Mouse (Mus musculus): ENCODE measurements around the gene Nhsl1.

Gene Nhsl1

GRCm38 (mm10) chr10:18318916-18319481, at the start of gene Nhsl1:
Gene Nhsl1, plus strand, starts transcription at chr10:18318985.
- in situ Hi-C loops (cut with MseI, MboI), result no loop called here

- in situ Hi-C loops (cut with MseI, MboI), result no loop called here
Measured at GRCm38 (mm10) chr10:18276090-18276734, 42.6 kb upstream of the Nhsl1 start.

GRCm38 (mm10) chr10:18283991-18284390, 34.8 kb upstream of the Nhsl1 start:
- in situ Hi-C loops (cut with MseI, MboI), result no loop called here

- in situ Hi-C loops (cut with MseI, MboI), result no loop called here
Measured at GRCm38 (mm10) chr10:18289512-18289911, 29.3 kb upstream of the Nhsl1 start.

- in situ Hi-C loops (cut with MseI, MboI), result no loop called here
Measured at GRCm38 (mm10) chr10:18305106-18305505, 13.7 kb upstream of the Nhsl1 start.

- in situ Hi-C loops (cut with MseI, MboI), result no loop called here
Measured at GRCm38 (mm10) chr10:18315071-18315470, 3.7 kb upstream of the Nhsl1 start.

GRCm38 (mm10) chr10:18317521-18317920, 1.3 kb upstream of the Nhsl1 start:
- in situ Hi-C loops (cut with MseI, MboI), result no loop called here

- in situ Hi-C loops (cut with MseI, MboI), result no loop called here
Measured at GRCm38 (mm10) chr10:18317961-18318915, 547 bp upstream of the Nhsl1 start.

- in situ Hi-C loops (cut with MseI, MboI), result no loop called here
Measured at GRCm38 (mm10) chr10:18319691-18320090, 906 bp downstream of the Nhsl1 start.

GRCm38 (mm10) chr10:18321861-18322260, 3.1 kb downstream of the Nhsl1 start:
- in situ Hi-C loops (cut with MseI, MboI), result no loop called here

- in situ Hi-C loops (cut with MseI, MboI), result no loop called here
Measured at GRCm38 (mm10) chr10:18323701-18324100, 4.9 kb downstream of the Nhsl1 start.

GRCm38 (mm10) chr10:18328331-18328908, 9.6 kb downstream of the Nhsl1 start:
- in situ Hi-C loops (cut with MseI, MboI), result no loop called here

- in situ Hi-C loops (cut with MseI, MboI), result no loop called here
Measured at GRCm38 (mm10) chr10:18329096-18330038, 10.6 kb downstream of the Nhsl1 start.

- in situ Hi-C loops (cut with MseI, MboI), result no loop called here
Measured at GRCm38 (mm10) chr10:18330445-18330844, 11.7 kb downstream of the Nhsl1 start.

- in situ Hi-C loops (cut with MseI, MboI), result no loop called here
Measured at GRCm38 (mm10) chr10:18333575-18333974, 14.8 kb downstream of the Nhsl1 start.

- in situ Hi-C loops (cut with MseI, MboI), result no loop called here
Measured at GRCm38 (mm10) chr10:18334176-18334575, 15.4 kb downstream of the Nhsl1 start.

- in situ Hi-C loops (cut with MseI, MboI), result no loop called here
Measured at GRCm38 (mm10) chr10:18334734-18335133, 15.9 kb downstream of the Nhsl1 start.

GRCm38 (mm10) chr10:18337725-18338124, 18.9 kb downstream of the Nhsl1 start:
- in situ Hi-C loops (cut with MseI, MboI), result no loop called here

GRCm38 (mm10) chr10:18339386-18339785, 20.6 kb downstream of the Nhsl1 start:
- in situ Hi-C loops (cut with MseI, MboI), result no loop called here

GRCm38 (mm10) chr10:18340930-18341329, 22.1 kb downstream of the Nhsl1 start:
- in situ Hi-C loops (cut with MseI, MboI), result no loop called here

Data from mouse trophoblast stem cell (cell line).